40 mouse cellular contexts compared by ENCODE assay signal in genomic region chr2:84996376-84996775, GRCm38 (mm10). TPM values are rescaled to one million over a fixed set of nuclear protein-coding genes. Genes with fewer than 3 reads are reported as not detected.
A peak's percentile ranks its signal among the peaks of the same experiment; 100 is the strongest.
DNase-seq lines count a peak whose midpoint lies in the region; ATAC-seq lines count a peak whose summit lies in the region.
"Had no signal": no experiment of that assay in that cellular context is flagged by ENCODE, and none has a peak within 500 bp of the region (broad histone marks: within the 10 kb centered on the region; RNA-seq: fewer than 3 reads in every experiment).

No protein-coding gene starts in this region.

- no peaks in the 10 kb centered on the region for H3K36me3 ChIP-seq in intestine, embryonic 14.5 days (ENCODE audit: control insufficient read depth, insufficient read depth, low read length)
- no peaks in the 10 kb centered on the region for H3K36me3 ChIP-seq in intestine, embryonic 15.5 days
- H3K36me3 ChIP-seq in liver, embryonic 11.5 days (ENCODE audit: control insufficient read depth, insufficient read depth, low read length): no peaks in the 10 kb centered on the region
- no peaks in the 10 kb centered on the region for H3K36me3 ChIP-seq in liver, embryonic 16.5 days (ENCODE audit: control insufficient read depth, insufficient read depth)
- H3K36me3 ChIP-seq in forebrain, embryonic 16.5 days (ENCODE audit: control insufficient read depth, insufficient read depth): no peaks in the 10 kb centered on the region
- H3K36me3 ChIP-seq in kidney, embryonic 15.5 days: no peaks in the 10 kb centered on the region
- H3K36me3 ChIP-seq: embryonic facial prominence, embryonic 13.5 days; heart, embryonic 10.5 days; heart, embryonic 15.5 days; hindbrain, embryonic 12.5 days; limb, embryonic 12.5 days had no signal

- H3K9ac ChIP-seq in intestine, embryonic 14.5 days (ENCODE audit: low read length): no peak overlapping the region
- no peak overlapping the region for H3K9ac ChIP-seq in intestine, embryonic 15.5 days
- H3K9ac ChIP-seq in liver, embryonic 11.5 days (ENCODE audit: low read depth, low read length): no peak overlapping the region
- H3K9ac ChIP-seq in liver, embryonic 16.5 days (ENCODE audit: low read depth, low read length): no peak overlapping the region
- no peak overlapping the region for H3K9ac ChIP-seq in forebrain, embryonic 16.5 days (replicated peaks; ENCODE audit: low read depth, low read length)
- no peak overlapping the region for H3K9ac ChIP-seq in kidney, embryonic 15.5 days
- H3K9ac ChIP-seq: embryonic facial prominence, embryonic 13.5 days; heart, embryonic 15.5 days; hindbrain, embryonic 12.5 days; limb, embryonic 12.5 days had no signal

- no peaks in the 10 kb centered on the region for H3K27me3 ChIP-seq in intestine, embryonic 14.5 days (replicated peaks; ENCODE audit: control insufficient read depth, insufficient read depth, low read length)
- H3K27me3 ChIP-seq in intestine, embryonic 15.5 days (replicated peaks): no peaks in the 10 kb centered on the region
- no peaks in the 10 kb centered on the region for H3K27me3 ChIP-seq in liver, embryonic 11.5 days (replicated peaks; ENCODE audit: control insufficient read depth, insufficient read depth, low read length)
- H3K27me3 ChIP-seq in liver, embryonic 16.5 days (ENCODE audit: control insufficient read depth, insufficient read depth, low read depth, low read length): no peaks in the 10 kb centered on the region
- H3K27me3 ChIP-seq in forebrain, embryonic 16.5 days (replicated peaks; ENCODE audit: control insufficient read depth, insufficient read depth, low read length): no peaks in the 10 kb centered on the region
- H3K27me3 ChIP-seq in kidney, embryonic 15.5 days: no peaks in the 10 kb centered on the region
- H3K27me3 ChIP-seq: embryonic facial prominence, embryonic 13.5 days; heart, embryonic 15.5 days; hindbrain, embryonic 12.5 days; limb, embryonic 12.5 days had no signal

- ATAC-seq in intestine, embryonic 14.5 days (replicated peaks; ENCODE audit: low FRiP score, low TSS enrichment, low read depth): no peak
- ATAC-seq in intestine, embryonic 15.5 days: no peak
- ATAC-seq in liver, embryonic 11.5 days (replicated peaks; ENCODE audit: low FRiP score): peak; percentile 60
- peak; percentile 87 for ATAC-seq in liver, embryonic 16.5 days (ENCODE audit: low read depth)
- ATAC-seq in forebrain, embryonic 16.5 days: no peak
- no peak for ATAC-seq in kidney, embryonic 15.5 days (replicated peaks; ENCODE audit: low FRiP score)
- no peak for ATAC-seq in erythroblast, adult 5-6 weeks (replicated peaks; ENCODE audit: low FRiP score, poor library complexity, severe bottlenecking)
- ATAC-seq: activated CD4-positive, CD25-positive, alpha-beta regulatory T cell, adult 4 months; hindbrain, postnatal 0 days; intestine, postnatal 0 days had no signal

- H3K4me1 ChIP-seq in intestine, embryonic 14.5 days (replicated peaks; ENCODE audit: control insufficient read depth, insufficient read depth, low read length): no peaks in the 10 kb centered on the region
- no peaks in the 10 kb centered on the region for H3K4me1 ChIP-seq in intestine, embryonic 15.5 days (replicated peaks)
- peaks cover 22% of the 10 kb centered on the region for H3K4me1 ChIP-seq in liver, embryonic 11.5 days (replicated peaks; ENCODE audit: control insufficient read depth, insufficient read depth, low read length)
- peaks cover 28% of the 10 kb centered on the region for H3K4me1 ChIP-seq in liver, embryonic 16.5 days (ENCODE audit: control insufficient read depth, low read depth, low read length)
- H3K4me1 ChIP-seq in forebrain, embryonic 16.5 days (replicated peaks; ENCODE audit: control insufficient read depth, insufficient read depth, low read length): no peaks in the 10 kb centered on the region
- no peaks in the 10 kb centered on the region for H3K4me1 ChIP-seq in kidney, embryonic 15.5 days
- H3K4me1 ChIP-seq: embryonic facial prominence, embryonic 13.5 days; heart, embryonic 15.5 days; hindbrain, embryonic 12.5 days; limb, embryonic 12.5 days had no signal

- H3K27ac ChIP-seq in intestine, embryonic 14.5 days (ENCODE audit: low read depth): no peak overlapping the region
- H3K27ac ChIP-seq in intestine, embryonic 15.5 days: no peak overlapping the region
- no peak overlapping the region for H3K27ac ChIP-seq in liver, embryonic 11.5 days (ENCODE audit: low read depth, low read length)
- peak overlapping the region; percentile 57 for H3K27ac ChIP-seq in liver, embryonic 16.5 days (ENCODE audit: low read length)
- no peak overlapping the region for H3K27ac ChIP-seq in forebrain, embryonic 16.5 days (ENCODE audit: low read length)
- no peak overlapping the region for H3K27ac ChIP-seq in kidney, embryonic 15.5 days
- H3K27ac ChIP-seq: embryonic facial prominence, embryonic 13.5 days; heart, embryonic 10.5 days; heart, embryonic 15.5 days; hindbrain, embryonic 12.5 days; hindbrain, postnatal 0 days; layer of hippocampus, adult 2 months; left cerebral cortex, adult 2 months; limb, embryonic 12.5 days; macrophage had no signal

- DNase-seq in intestine, embryonic 14.5 days (ENCODE audit: low spot score): peak; percentile 20
- DNase-seq in liver, embryonic 11.5 days (ENCODE audit: low spot score): peak; percentile 24
- no peak for DNase-seq in kidney, adult 18-20 months
- DNase-seq: adrenal gland, adult 8-10 months; cerebellum, adult 2 months; cerebellum, postnatal 14 days; gastrocnemius, postnatal 14 days; kidney, postnatal 36 days; lung, adult 2 months; lung, postnatal 10 days; midbrain, embryonic 14.5 days; retina, postnatal 1 day; right cerebral cortex, postnatal 25 days; spleen, adult 18-20 months; thymus, adult 18-20 months; thymus, postnatal 25 days had no signal

- no peaks in the 10 kb centered on the region for H3K9me3 ChIP-seq in intestine, embryonic 14.5 days (ENCODE audit: control insufficient read depth, low read length)
- no peaks in the 10 kb centered on the region for H3K9me3 ChIP-seq in intestine, embryonic 15.5 days
- H3K9me3 ChIP-seq in liver, embryonic 11.5 days (ENCODE audit: control insufficient read depth, low read length): no peaks in the 10 kb centered on the region
- H3K9me3 ChIP-seq in liver, embryonic 16.5 days (replicated peaks; ENCODE audit: control insufficient read depth, low read length): no peaks in the 10 kb centered on the region
- no peaks in the 10 kb centered on the region for H3K9me3 ChIP-seq in forebrain, embryonic 16.5 days (ENCODE audit: control insufficient read depth, low read length)
- H3K9me3 ChIP-seq in kidney, embryonic 15.5 days (replicated peaks): no peaks in the 10 kb centered on the region
- H3K9me3 ChIP-seq: embryonic facial prominence, embryonic 13.5 days; heart, embryonic 10.5 days; heart, embryonic 15.5 days; hindbrain, embryonic 12.5 days; limb, embryonic 12.5 days had no signal

- H3K4me2 ChIP-seq in intestine, embryonic 14.5 days (ENCODE audit: low read length): no peak overlapping the region
- no peak overlapping the region for H3K4me2 ChIP-seq in intestine, embryonic 15.5 days (replicated peaks)
- H3K4me2 ChIP-seq in liver, embryonic 11.5 days: no peak overlapping the region
- no peak overlapping the region for H3K4me2 ChIP-seq in liver, embryonic 16.5 days (ENCODE audit: low read depth, low read length)
- H3K4me2 ChIP-seq in forebrain, embryonic 16.5 days (ENCODE audit: low read length): no peak overlapping the region
- no peak overlapping the region for H3K4me2 ChIP-seq in kidney, embryonic 15.5 days
- H3K4me2 ChIP-seq: embryonic facial prominence, embryonic 13.5 days; heart, embryonic 15.5 days; hindbrain, embryonic 12.5 days; limb, embryonic 12.5 days had no signal

- WGBS in intestine, embryonic 14.5 days: 90% methylated on average over 2 of the region's 2 CpGs
- WGBS in intestine, embryonic 15.5 days: 76% methylated on average over 2 of the region's 2 CpGs
- 48% methylated on average over 2 of the region's 2 CpGs for WGBS in liver, embryonic 11.5 days
- WGBS in liver, embryonic 16.5 days (ENCODE audit: insufficient replicate concordance): 17% methylated on average over 2 of the region's 2 CpGs
- 99% methylated on average over 2 of the region's 2 CpGs for whole genome bisulfite sequencing in forebrain, embryonic 16.5 days
- 92% methylated on average over 2 of the region's 2 CpGs for WGBS in kidney, embryonic 15.5 days

- H3K4me3 ChIP-seq in intestine, embryonic 14.5 days (ENCODE audit: low read depth, low read length): no peak overlapping the region
- H3K4me3 ChIP-seq in intestine, embryonic 15.5 days (replicated peaks): no peak overlapping the region
- no peak overlapping the region for H3K4me3 ChIP-seq in liver, embryonic 11.5 days (ENCODE audit: low read depth, low read length)
- no peak overlapping the region for H3K4me3 ChIP-seq in liver, embryonic 16.5 days (ENCODE audit: low read depth, low read length)
- no peak overlapping the region for H3K4me3 ChIP-seq in forebrain, embryonic 16.5 days (replicated peaks; ENCODE audit: low read length)
- no peak overlapping the region for H3K4me3 ChIP-seq in kidney, embryonic 15.5 days (replicated peaks)
- H3K4me3 ChIP-seq: embryonic facial prominence, embryonic 13.5 days; erythroblast, embryonic 14.5 days; heart, embryonic 10.5 days; heart, embryonic 15.5 days; hindbrain, embryonic 12.5 days; layer of hippocampus, adult 2 months; left cerebral cortex, adult 2 months; limb, embryonic 12.5 days had no signal

RNA-seq across cellular contexts. Expression of gene Prg3, which starts 8.4 kb away (rescaled TPM):
- polyA plus RNA-seq in intestine, embryonic 14.5 days (2014; fragmentation: Nextera tagmentation; extraction: Ambion mirVana): not detected in 2 replicates
- not detected in 2 replicates for polyA plus RNA-seq in intestine, embryonic 15.5 days (2015; fragmentation: Nextera tagmentation; extraction: Ambion mirVana)
- polyA plus RNA-seq in liver, embryonic 11.5 days (2014; fragmentation: Nextera tagmentation; extraction: Ambion mirVana): 10.2 and 16.7 TPM in 2 replicates
- 5.0 and 5.6 TPM in 2 replicates for polyA plus RNA-seq in liver, embryonic 16.5 days (2015; fragmentation: Nextera tagmentation; extraction: Ambion mirVana)
- not detected in 2 replicates for polyA plus RNA-seq in forebrain, embryonic 16.5 days (2015; fragmentation: Nextera tagmentation; extraction: Ambion mirVana)
- polyA plus RNA-seq in kidney, embryonic 15.5 days (2015; fragmentation: Nextera tagmentation; extraction: Ambion mirVana): not detected in 2 replicates
- total RNA-seq in erythroblast, adult 5-6 weeks (2015; ENCODE audit: low replicate concordance): 21.7 and 30.7 TPM in 2 replicates
- total RNA-seq in erythroblast, adult 5-6 weeks (2017; ENCODE audit: low replicate concordance): 20.4 and 21.9 TPM in 2 replicates
- total RNA-seq: adrenal gland, adult 8-10 months; gastrocnemius, postnatal 14 days; heart, postnatal 25 days; hindbrain, postnatal 0 days; layer of hippocampus, adult 2 months; layer of hippocampus, postnatal 14 days; left cerebral cortex, adult 2 months; left cerebral cortex, postnatal 25 days; monocyte, adult 5-6 weeks had no signal
- polyA plus RNA-seq: activated CD4-positive, CD25-positive, alpha-beta regulatory T cell, adult 4 months; cerebellum, adult 2 months; forebrain, embryonic 11.5 days; heart, embryonic 15.5 days; hindbrain, embryonic 12.5 days; hindbrain, postnatal 0 days; intestine, postnatal 0 days; kidney, embryonic 14.5 days; limb, embryonic 12.5 days; lung, adult 2 months; macrophage; midbrain, embryonic 14.5 days; neural tube, embryonic 14.5 days had no signal

RNA-seq across cellular contexts. Expression of gene Prg2, which starts 16.1 kb away (rescaled TPM):
- not detected in 2 replicates for polyA plus RNA-seq in intestine, embryonic 14.5 days (2014; fragmentation: Nextera tagmentation; extraction: Ambion mirVana)
- 0.48 and 0.75 TPM in 2 replicates for polyA plus RNA-seq in intestine, embryonic 15.5 days (2015; fragmentation: Nextera tagmentation; extraction: Ambion mirVana)
- polyA plus RNA-seq in liver, embryonic 11.5 days (2014; fragmentation: Nextera tagmentation; extraction: Ambion mirVana): 67.2 and 96.9 TPM in 2 replicates
- polyA plus RNA-seq in liver, embryonic 16.5 days (2015; fragmentation: Nextera tagmentation; extraction: Ambion mirVana): 71.0 and 84.0 TPM in 2 replicates
- not detected in 2 replicates for polyA plus RNA-seq in forebrain, embryonic 16.5 days (2015; fragmentation: Nextera tagmentation; extraction: Ambion mirVana)
- 0.27 and 0.77 TPM in 2 replicates for polyA plus RNA-seq in kidney, embryonic 15.5 days (2015; fragmentation: Nextera tagmentation; extraction: Ambion mirVana)
- total RNA-seq in erythroblast, adult 5-6 weeks (2015; ENCODE audit: low replicate concordance): 140 and 215 TPM in 2 replicates
- 429 and 503 TPM in 2 replicates for total RNA-seq in erythroblast, adult 5-6 weeks (2017; ENCODE audit: low replicate concordance)
- total RNA-seq: adrenal gland, adult 8-10 months; heart, postnatal 25 days; hindbrain, postnatal 0 days; layer of hippocampus, adult 2 months; layer of hippocampus, postnatal 14 days; left cerebral cortex, adult 2 months; left cerebral cortex, postnatal 25 days had no signal
- polyA plus RNA-seq: erythroblast, embryonic 14.5 days; forebrain, embryonic 11.5 days; hindbrain, postnatal 0 days; intestine, postnatal 0 days; kidney, embryonic 14.5 days; midbrain, embryonic 14.5 days; neural tube, embryonic 14.5 days had no signal

RNA-seq across cellular contexts. Expression of gene Ssrp1, which starts 40.7 kb away (rescaled TPM):
- 308 and 334 TPM in 2 replicates for polyA plus RNA-seq in intestine, embryonic 14.5 days (2014; fragmentation: Nextera tagmentation; extraction: Ambion mirVana)
- polyA plus RNA-seq in intestine, embryonic 15.5 days (2015; fragmentation: Nextera tagmentation; extraction: Ambion mirVana): 256 and 258 TPM in 2 replicates
- polyA plus RNA-seq in liver, embryonic 11.5 days (2014; fragmentation: Nextera tagmentation; extraction: Ambion mirVana): 338 and 381 TPM in 2 replicates
- polyA plus RNA-seq in liver, embryonic 16.5 days (2015; fragmentation: Nextera tagmentation; extraction: Ambion mirVana): 127 and 134 TPM in 2 replicates
- polyA plus RNA-seq in forebrain, embryonic 16.5 days (2015; fragmentation: Nextera tagmentation; extraction: Ambion mirVana): 228 and 250 TPM in 2 replicates
- 299 and 307 TPM in 2 replicates for polyA plus RNA-seq in kidney, embryonic 15.5 days (2015; fragmentation: Nextera tagmentation; extraction: Ambion mirVana)
- 54.8 and 61.9 TPM in 2 replicates for total RNA-seq in erythroblast, adult 5-6 weeks (2015; ENCODE audit: low replicate concordance)
- 111 and 113 TPM in 2 replicates for total RNA-seq in erythroblast, adult 5-6 weeks (2017; ENCODE audit: low replicate concordance)

RNA-seq across cellular contexts. Expression of gene P2rx3, which starts 40.9 kb away (rescaled TPM):
- 0.62 and 2.0 TPM in 2 replicates for polyA plus RNA-seq in intestine, embryonic 14.5 days (2014; fragmentation: Nextera tagmentation; extraction: Ambion mirVana)
- polyA plus RNA-seq in intestine, embryonic 15.5 days (2015; fragmentation: Nextera tagmentation; extraction: Ambion mirVana): 1.0 and 1.4 TPM in 2 replicates
- 0.95 and 1.1 TPM in 2 replicates for polyA plus RNA-seq in liver, embryonic 11.5 days (2014; fragmentation: Nextera tagmentation; extraction: Ambion mirVana)
- 0.46 and 0.55 TPM in 2 replicates for polyA plus RNA-seq in liver, embryonic 16.5 days (2015; fragmentation: Nextera tagmentation; extraction: Ambion mirVana)
- polyA plus RNA-seq in forebrain, embryonic 16.5 days (2015; fragmentation: Nextera tagmentation; extraction: Ambion mirVana): 0.66 and 1.1 TPM in 2 replicates
- 0.90 and 1.3 TPM in 2 replicates for polyA plus RNA-seq in kidney, embryonic 15.5 days (2015; fragmentation: Nextera tagmentation; extraction: Ambion mirVana)
- total RNA-seq in erythroblast, adult 5-6 weeks (2015; ENCODE audit: low replicate concordance): not detected in 2 replicates
- total RNA-seq in erythroblast, adult 5-6 weeks (2017; ENCODE audit: low replicate concordance): not detected in 2 replicates
- total RNA-seq: monocyte, adult 5-6 weeks had no signal
- polyA plus RNA-seq: erythroblast, embryonic 14.5 days; macrophage had no signal

RNA-seq across cellular contexts. Expression of gene Tnks1bp1, which starts 51.4 kb away (rescaled TPM):
- 11.7 and 15.3 TPM in 2 replicates for polyA plus RNA-seq in intestine, embryonic 14.5 days (2014; fragmentation: Nextera tagmentation; extraction: Ambion mirVana)
- 35.2 and 35.5 TPM in 2 replicates for polyA plus RNA-seq in intestine, embryonic 15.5 days (2015; fragmentation: Nextera tagmentation; extraction: Ambion mirVana)
- 3.4 and 3.7 TPM in 2 replicates for polyA plus RNA-seq in liver, embryonic 11.5 days (2014; fragmentation: Nextera tagmentation; extraction: Ambion mirVana)
- 5.4 and 6.4 TPM in 2 replicates for polyA plus RNA-seq in liver, embryonic 16.5 days (2015; fragmentation: Nextera tagmentation; extraction: Ambion mirVana)
- 24.0 and 26.2 TPM in 2 replicates for polyA plus RNA-seq in forebrain, embryonic 16.5 days (2015; fragmentation: Nextera tagmentation; extraction: Ambion mirVana)
- 29.2 and 39.2 TPM in 2 replicates for polyA plus RNA-seq in kidney, embryonic 15.5 days (2015; fragmentation: Nextera tagmentation; extraction: Ambion mirVana)
- total RNA-seq in erythroblast, adult 5-6 weeks (2015; ENCODE audit: low replicate concordance): not detected in 2 replicates
- 1.2 and 1.5 TPM in 2 replicates for total RNA-seq in erythroblast, adult 5-6 weeks (2017; ENCODE audit: low replicate concordance)

Comparison
In these comparisons a context has a peak if more than half of its experiments do, and no peak if none do; other contexts are left out.
1. ATAC-seq: peak in liver, embryonic 11.5 days (single experiment) and liver, embryonic 16.5 days (single experiment); none in intestine, embryonic 14.5 days (single experiment), intestine, embryonic 15.5 days (single experiment), forebrain, embryonic 16.5 days (single experiment), kidney, embryonic 15.5 days (single experiment) and erythroblast, adult 5-6 weeks (single experiment).
2. RNA of gene Prg2, which starts 16.1 kb away (polyA plus RNA-seq): 71.0 to 84.0 TPM in liver, embryonic 16.5 days and 67.2 to 96.9 TPM in liver, embryonic 11.5 days; 0.27 to 0.77 TPM in kidney, embryonic 15.5 days, 0.48 to 0.75 TPM in intestine, embryonic 15.5 days, not detected in intestine, embryonic 14.5 days and not detected in forebrain, embryonic 16.5 days; every median in the first group is over 10 times any median in the second.